Mouse (Mus musculus) liver, embryonic 16.5 days (tissue): ENCODE measurements around the gene Sort1. TPM values are rescaled to one million over a fixed set of nuclear protein-coding genes. Genes with fewer than 3 reads are reported as not detected.

ENCODE experiments used
- ATAC-seq: fragments of 200-750 bp; cut with Nextera tagmentation; 2 replicates; pipeline ENCODE4 v1.8.0; 2017; ENCODE audit warnings: low read depth, mild to moderate bottlenecking, moderate number of reproducible peaks, moderate library complexity
- H3K27ac ChIP-seq: fragments of 300-500 bp; sonication (generic); 2 replicates; pipeline ENCODE4 v1.5.1; 2014; ENCODE audit warnings: mild to moderate bottlenecking, low read length
- H3K27me3 ChIP-seq: fragments of 300-500 bp; sonication (generic); 2 replicates; pipeline ENCODE4 v1.6.1; 2014; ENCODE audit warnings: low read depth, low read length, mixed read lengths; ENCODE audit not compliant: control insufficient read depth, insufficient read depth
- H3K36me3 ChIP-seq: fragments of 300-500 bp; sonication (generic); 2 replicates; pipeline ENCODE4 v1.6.1; 2014; ENCODE audit warnings: mild to moderate bottlenecking; ENCODE audit not compliant: control insufficient read depth, insufficient read depth
- H3K4me1 ChIP-seq: fragments of 300-500 bp; sonication (generic); 2 replicates; pipeline ENCODE4 v1.6.1; 2014; ENCODE audit warnings: low read depth, low read length, mixed read lengths; ENCODE audit not compliant: control insufficient read depth
- H3K4me2 ChIP-seq: fragments of 300-500 bp; sonication (generic); 2 replicates; pipeline ENCODE4 v1.6.1; 2014; ENCODE audit warnings: low read depth, low read length, mixed read lengths
- H3K4me3 ChIP-seq: fragments of 300-500 bp; sonication (generic); 2 replicates; pipeline ENCODE4 v1.5.1; 2014; ENCODE audit warnings: low read depth, mild to moderate bottlenecking, low read length
- H3K9ac ChIP-seq: fragments of 300-500 bp; sonication (generic); 2 replicates; pipeline ENCODE4 v1.6.1; 2014; ENCODE audit warnings: low read depth, low read length
- H3K9me3 ChIP-seq: fragments of 300-500 bp; sonication (generic); replicated peaks from 2 replicates; pipeline ENCODE4 v1.6.1; 2016; ENCODE audit warnings: low read length; ENCODE audit not compliant: control insufficient read depth
- WGBS: fragments of 180-500 bp; shearing (Covaris S2); extraction: QIAGEN DNeasy Blood & Tissue Kit; methylation state at CpG from one replicate; pipeline ENCODE4 v1.1.7; 2014; ENCODE audit not compliant: insufficient replicate concordance; 5-methylcytosine and 5-hydroxymethylcytosine counted together
- polyA plus RNA-seq: library from polyadenylated mRNA; unstranded; fragments of >200 nt; fragmentation: Nextera tagmentation; extraction: Ambion mirVana; gene quantifications from 2 replicates; pipeline ENCODE4 v1.2.1, GENCODE M21; 2015

Gene Sort1
- polyA plus RNA-seq, 1 experiment from 2014 or later = 2.5 TPM

GRCm38 (mm10) chr3:108294398-108294797 lies 10.5 kb downstream of the Sort1 start:
- Histone ChIP-seq H3K27ac (no peak overlapping the region), H3K36me3 (no peaks in the 10 kb centered on the region), H3K4me2 (no peak overlapping the region), H3K4me1 (peaks cover 43% of the 10 kb centered on the region), H3K9ac (no peak overlapping the region), H3K4me3 (no peak overlapping the region), H3K27me3 (no peaks in the 10 kb centered on the region), H3K9me3 (no peaks in the 10 kb centered on the region)
- ATAC-seq = no peak
- whole genome bisulfite sequencing = 7% methylated on average over 2 of the region's 2 CpGs

GRCm38 (mm10) chr3:108295379-108296219 lies 11.7 kb downstream of the Sort1 start:
- no peaks in the 10 kb centered on the region for H3K27me3 ChIP-seq
- no peak for ATAC-seq
- no peaks in the 10 kb centered on the region for H3K9me3 ChIP-seq
- H3K4me3 ChIP-seq = peak overlapping the region; percentile 19
- peak overlapping the region; percentile 54 for H3K4me2 ChIP-seq
- peaks cover 43% of the 10 kb centered on the region for H3K4me1 ChIP-seq
- no peak overlapping the region for H3K9ac ChIP-seq
- peak overlapping the region; percentile 36 for H3K27ac ChIP-seq
- WGBS = 25% methylated on average over 14 of the region's 14 CpGs
- H3K36me3 ChIP-seq = no peaks in the 10 kb centered on the region

DNA sequence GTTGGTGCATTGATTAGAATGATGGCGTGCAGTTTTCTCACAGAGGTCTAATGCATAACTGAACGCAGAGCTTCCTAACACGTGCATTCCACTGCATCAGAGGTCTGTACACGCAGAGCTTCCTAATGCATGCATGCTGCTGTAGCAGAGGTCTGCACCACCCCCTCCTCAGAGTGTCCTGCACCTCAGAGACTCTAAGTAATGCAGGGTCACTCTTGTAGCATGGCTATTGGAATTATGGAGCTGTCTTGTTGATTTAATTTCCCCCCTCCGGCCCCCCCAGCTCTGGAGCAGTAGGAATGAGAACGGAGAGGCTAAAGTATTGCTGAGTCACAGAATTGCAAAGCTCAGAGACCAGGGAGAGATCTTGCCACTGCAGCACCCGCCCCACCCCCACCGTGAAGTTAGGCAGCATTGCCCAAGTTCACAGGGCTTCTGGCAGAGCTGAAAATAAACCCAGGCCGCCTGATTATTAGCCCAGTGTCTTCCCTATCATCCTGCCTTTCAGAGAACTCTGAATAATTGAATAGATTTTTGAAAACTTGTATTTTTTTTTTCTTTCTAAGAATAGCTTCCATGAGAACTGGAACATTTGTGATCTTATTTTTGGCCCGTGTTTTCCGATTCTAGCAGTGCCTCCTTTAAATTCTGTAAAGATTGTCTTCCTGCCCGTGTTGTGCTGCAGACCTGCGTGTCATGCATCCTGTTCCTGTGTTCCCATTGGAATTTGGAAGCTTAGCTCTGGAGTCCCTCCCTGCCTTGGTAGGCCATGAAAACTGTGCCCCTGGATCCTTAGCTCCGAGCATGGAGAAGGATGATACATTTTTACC lies 12.6 kb downstream of the Sort1 start:
- Histone ChIP-seq H3K4me2 (peak overlapping the region; percentile 54), H3K27me3 (no peaks in the 10 kb centered on the region), H3K27ac (peak overlapping the region; percentile 36), H3K9ac (no peak overlapping the region), H3K4me3 (peak overlapping the region; percentile 19), H3K4me1 (peaks cover 43% of the 10 kb centered on the region), H3K36me3 (no peaks in the 10 kb centered on the region), H3K9me3 (no peaks in the 10 kb centered on the region)
- 9% methylated on average over 14 of the region's 14 CpGs for WGBS
- ATAC-seq = peak; percentile 63

DNA sequence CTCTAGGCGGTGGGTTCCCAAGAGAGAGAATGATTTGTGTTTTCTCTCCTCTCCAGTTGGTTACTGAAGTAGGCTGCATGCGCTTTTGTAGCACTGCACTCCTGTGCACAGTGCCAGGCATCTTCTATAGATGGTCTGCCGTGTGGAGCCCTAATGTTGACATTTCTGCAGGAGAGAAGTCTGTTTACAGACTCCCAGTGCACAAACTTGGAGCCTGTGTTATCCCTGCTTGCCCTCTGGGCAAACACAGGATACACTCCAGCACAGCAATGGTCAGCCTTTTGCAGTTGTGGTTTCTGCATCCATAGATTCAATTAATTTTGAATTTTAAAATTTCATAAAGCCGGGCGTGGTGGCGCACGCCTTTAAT lies 13.2 kb downstream of the Sort1 start:
- Histone ChIP-seq H3K4me1 (peaks cover 43% of the 10 kb centered on the region), H3K4me3 (no peak overlapping the region), H3K4me2 (peak overlapping the region; percentile 54; the same call in 1 of the 2 replicates), H3K36me3 (no peaks in the 10 kb centered on the region), H3K27ac (peak overlapping the region; percentile 36), H3K27me3 (no peaks in the 10 kb centered on the region), H3K9me3 (no peaks in the 10 kb centered on the region), H3K9ac (no peak overlapping the region)
- WGBS = 51% methylated on average over 7 of the region's 7 CpGs
- ATAC-seq = peak; percentile 61

GRCm38 (mm10) chr3:108297603-108298553 lies 14.0 kb downstream of the Sort1 start:
- Histone ChIP-seq H3K4me1 (peaks cover 43% of the 10 kb centered on the region), H3K36me3 (no peaks in the 10 kb centered on the region), H3K27me3 (no peaks in the 10 kb centered on the region), H3K9ac (no peak overlapping the region), H3K4me3 (no peak overlapping the region), H3K9me3 (no peaks in the 10 kb centered on the region), H3K4me2 (no peak overlapping the region), H3K27ac (peak overlapping the region; percentile 71)
- ATAC-seq = no peak
- 29% methylated on average over 7 of the region's 7 CpGs for WGBS

DNA sequence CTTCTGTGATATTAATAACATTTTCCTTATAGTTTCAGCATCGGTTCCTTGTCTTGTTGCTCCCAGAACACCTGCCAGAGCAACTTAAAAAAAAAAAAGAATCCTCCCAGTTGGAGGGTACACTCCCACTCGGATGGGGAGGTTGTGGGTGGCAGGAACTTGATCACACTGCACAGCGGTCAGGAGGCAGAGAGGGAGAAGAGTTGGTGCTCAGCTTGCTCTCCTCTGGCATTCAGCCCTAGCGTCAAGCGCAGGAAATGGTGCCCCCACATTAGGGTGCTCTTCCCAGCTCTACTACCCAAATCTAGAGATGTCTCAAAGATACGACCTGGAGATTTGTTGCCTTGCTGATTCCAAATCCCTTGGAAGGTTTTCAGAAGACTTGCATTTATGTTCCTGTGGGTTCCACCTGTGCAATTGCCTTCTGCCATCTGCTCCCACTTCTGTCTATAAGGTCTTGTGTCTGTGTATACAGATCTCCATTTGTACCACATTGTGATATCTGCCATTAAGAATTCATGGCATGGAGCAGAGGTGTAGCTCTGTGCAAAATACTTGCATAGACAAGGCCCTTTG lies 16.7 kb downstream of the Sort1 start:
- Histone ChIP-seq H3K9ac (no peak overlapping the region), H3K4me3 (no peak overlapping the region), H3K9me3 (no peaks in the 10 kb centered on the region), H3K27me3 (no peaks in the 10 kb centered on the region), H3K36me3 (no peaks in the 10 kb centered on the region), H3K4me2 (no peak overlapping the region), H3K4me1 (peaks cover 31% of the 10 kb centered on the region), H3K27ac (no peak overlapping the region)
- WGBS = 61% methylated on average over 6 of the region's 6 CpGs
- ATAC-seq = no peak

DNA sequence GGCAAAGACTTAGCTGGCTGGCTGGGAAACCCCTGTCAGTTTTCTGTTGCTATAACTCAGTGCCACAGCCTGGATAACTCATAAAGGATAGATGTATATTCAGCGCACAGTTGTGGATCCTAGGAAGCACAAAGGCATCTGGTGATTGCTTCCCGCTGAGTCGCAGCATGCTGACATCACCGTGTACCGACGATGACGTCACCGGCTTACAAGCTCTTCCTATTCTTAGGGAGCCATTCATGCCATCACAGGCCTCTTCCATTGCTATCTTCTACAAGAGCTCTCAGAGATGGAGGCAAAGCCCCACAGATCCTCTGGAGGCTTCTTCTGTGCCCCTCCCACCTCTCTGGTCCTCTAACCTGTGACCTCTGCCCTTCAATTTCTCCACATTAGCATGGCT lies 19.8 kb downstream of the Sort1 start:
- WGBS = 77% methylated on average over 8 of the region's 8 CpGs
- H3K4me3 ChIP-seq = no peak overlapping the region
- no peak overlapping the region for H3K27ac ChIP-seq
- H3K4me2 ChIP-seq = no peak overlapping the region
- no peaks in the 10 kb centered on the region for H3K9me3 ChIP-seq
- H3K9ac ChIP-seq = no peak overlapping the region
- no peaks in the 10 kb centered on the region for H3K36me3 ChIP-seq
- ATAC-seq = no peak
- H3K27me3 ChIP-seq = no peaks in the 10 kb centered on the region
- peaks cover 4% of the 10 kb centered on the region for H3K4me1 ChIP-seq

DNA sequence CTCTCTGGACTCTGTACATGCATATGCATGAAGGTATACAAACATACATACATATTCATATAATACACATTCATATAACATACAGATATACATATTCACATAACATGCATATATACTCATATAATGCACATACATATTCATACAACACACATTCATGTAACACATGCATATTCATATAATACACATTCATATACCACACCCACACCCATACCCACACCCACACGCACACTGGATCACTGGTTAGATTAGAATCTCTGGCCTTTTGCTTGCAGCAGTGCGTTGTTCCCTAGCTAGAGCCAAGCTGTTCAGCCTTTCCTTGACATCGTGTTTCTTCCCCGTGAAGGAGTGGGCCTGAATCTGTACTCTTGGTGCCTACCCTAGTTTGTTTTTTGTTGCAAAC lies 20.9 kb downstream of the Sort1 start:
- H3K36me3 ChIP-seq = no peaks in the 10 kb centered on the region
- no peak overlapping the region for H3K4me3 ChIP-seq
- no peak overlapping the region for H3K27ac ChIP-seq
- H3K27me3 ChIP-seq = no peaks in the 10 kb centered on the region
- H3K9ac ChIP-seq = no peak overlapping the region
- no peaks in the 10 kb centered on the region for H3K9me3 ChIP-seq
- H3K4me2 ChIP-seq = no peak overlapping the region
- WGBS = 60% methylated on average over 4 of the region's 4 CpGs
- no peak for ATAC-seq
- H3K4me1 ChIP-seq = no peaks in the 10 kb centered on the region; the same call in 1 of the 2 replicates
